Mouse (Mus musculus): ENCODE data around the gene Vmn1r191. TPM values are rescaled to one million over a fixed set of nuclear protein-coding genes. Genes with fewer than 3 reads are reported as not detected.
"Not testable (repeated sequence)": the region's sequence is repeated elsewhere in the genome, so short reads cannot be mapped to it uniquely, and the experiment has no call there.

The Vmn1r191 gene
- polyA plus RNA-seq (2014; fragmentation: Nextera tagmentation; extraction: Ambion mirVana): not detected in 2 replicates

- H3K4me3 ChIP-seq (ENCODE audit: low read depth, low read length): no peak within 1 kb of the TSS
- H3K9me3 ChIP-seq (replicated peaks; ENCODE audit: control insufficient read depth, low read length): no peaks in the 10 kb centered on the region
- ATAC-seq (replicated peaks; ENCODE audit: insufficient number of reproducible peaks, low FRiP score, low TSS enrichment, low read depth) (no peak), DNase-seq (ENCODE audit: low spot score) (no peak)
- H3K27ac ChIP-seq (replicated peaks; ENCODE audit: low read depth, low read length): no peak within 1 kb of the TSS
- H3K27me3 ChIP-seq (ENCODE audit: control insufficient read depth, insufficient read depth, low read length): no peaks in the 10 kb centered on the region
- 83% methylated on average over 1 of the region's 1 CpGs for WGBS
- H3K36me3 ChIP-seq (replicated peaks; ENCODE audit: control insufficient read depth, insufficient read depth, low read depth, low read length): no peaks in the 10 kb centered on the region
- H3K9ac ChIP-seq (replicated peaks; ENCODE audit: low read length): no peak within 1 kb of the TSS
- no peak within 1 kb of the TSS for H3K4me2 ChIP-seq (ENCODE audit: low read depth, low read length)
- no peaks in the 10 kb centered on the region for H3K4me1 ChIP-seq (ENCODE audit: control insufficient read depth, insufficient read depth, low read length)
These were observed at the start of gene Vmn1r191 for GRCm38 (mm10) chr13:22183869-22184268. Gene Vmn1r191, minus strand, starts transcription at chr13:22183969.

GRCm38 (mm10) chr13:22223060-22223459 lies 39.3 kb upstream of the Vmn1r191 start, which contains the start of gene Vmn1r193:
Gene Vmn1r193, minus strand, starts transcription at chr13:22223160.
- H3K36me3 ChIP-seq (replicated peaks; ENCODE audit: control insufficient read depth, insufficient read depth, low read depth, low read length); H3K4me3 ChIP-seq (ENCODE audit: low read depth, low read length); H3K9ac ChIP-seq (replicated peaks; ENCODE audit: low read length); H3K9me3 ChIP-seq (replicated peaks; ENCODE audit: control insufficient read depth, low read length); DNase-seq (ENCODE audit: low spot score); H3K27ac ChIP-seq (replicated peaks; ENCODE audit: low read depth, low read length); H3K4me1 ChIP-seq (ENCODE audit: control insufficient read depth, insufficient read depth, low read length); H3K27me3 ChIP-seq (ENCODE audit: control insufficient read depth, insufficient read depth, low read length); H3K4me2 ChIP-seq (ENCODE audit: low read depth, low read length); ATAC-seq (replicated peaks; ENCODE audit: insufficient number of reproducible peaks, low FRiP score, low TSS enrichment, low read depth): not testable (repeated sequence)
- WGBS: 76% methylated on average over 1 of the region's 1 CpGs

GRCm38 (mm10) chr13:22192756-22193155 lies 9.0 kb upstream of the Vmn1r191 start:
- not testable (repeated sequence) for H3K27ac ChIP-seq (replicated peaks; ENCODE audit: low read depth, low read length); H3K36me3 ChIP-seq (replicated peaks; ENCODE audit: control insufficient read depth, insufficient read depth, low read depth, low read length); H3K4me3 ChIP-seq (ENCODE audit: low read depth, low read length); H3K4me2 ChIP-seq (ENCODE audit: low read depth, low read length); DNase-seq (ENCODE audit: low spot score); H3K9me3 ChIP-seq (replicated peaks; ENCODE audit: control insufficient read depth, low read length); H3K4me1 ChIP-seq (ENCODE audit: control insufficient read depth, insufficient read depth, low read length); H3K27me3 ChIP-seq (ENCODE audit: control insufficient read depth, insufficient read depth, low read length); ATAC-seq (replicated peaks; ENCODE audit: insufficient number of reproducible peaks, low FRiP score, low TSS enrichment, low read depth); H3K9ac ChIP-seq (replicated peaks; ENCODE audit: low read length)
- 77% methylated on average over 3 of the region's 3 CpGs for WGBS

GRCm38 (mm10) chr13:22191041-22191440 lies 7.3 kb upstream of the Vmn1r191 start, which contains the start of gene Vmn1r192:
Gene Vmn1r192, minus strand, starts transcription at chr13:22191141.
- Histone ChIP-seq H3K36me3 (replicated peaks; ENCODE audit: control insufficient read depth, insufficient read depth, low read depth, low read length) (no peaks in the 10 kb centered on the region), H3K9ac (replicated peaks; ENCODE audit: low read length) (no peak within 1 kb of the TSS), H3K4me3 (ENCODE audit: low read depth, low read length) (no peak within 1 kb of the TSS), H3K27ac (replicated peaks; ENCODE audit: low read depth, low read length) (no peak within 1 kb of the TSS), H3K4me1 (ENCODE audit: control insufficient read depth, insufficient read depth, low read length) (no peaks in the 10 kb centered on the region), H3K27me3 (ENCODE audit: control insufficient read depth, insufficient read depth, low read length) (no peaks in the 10 kb centered on the region), H3K4me2 (ENCODE audit: low read depth, low read length) (no peak within 1 kb of the TSS), H3K9me3 (replicated peaks; ENCODE audit: control insufficient read depth, low read length) (no peaks in the 10 kb centered on the region)
- no peak for ATAC-seq (replicated peaks; ENCODE audit: insufficient number of reproducible peaks, low FRiP score, low TSS enrichment, low read depth)
- no peak for DNase-seq (ENCODE audit: low spot score)

- Histone ChIP-seq H3K27ac (replicated peaks; ENCODE audit: low read depth, low read length) (no peak overlapping the region), H3K27me3 (ENCODE audit: control insufficient read depth, insufficient read depth, low read length) (no peaks in the 10 kb centered on the region), H3K36me3 (replicated peaks; ENCODE audit: control insufficient read depth, insufficient read depth, low read depth, low read length) (no peaks in the 10 kb centered on the region), H3K4me3 (ENCODE audit: low read depth, low read length) (no peak overlapping the region), H3K4me1 (ENCODE audit: control insufficient read depth, insufficient read depth, low read length) (no peaks in the 10 kb centered on the region), H3K9me3 (replicated peaks; ENCODE audit: control insufficient read depth, low read length) (no peaks in the 10 kb centered on the region), H3K4me2 (ENCODE audit: low read depth, low read length) (no peak overlapping the region), H3K9ac (replicated peaks; ENCODE audit: low read length) (no peak overlapping the region)
- no peak for ATAC-seq (replicated peaks; ENCODE audit: insufficient number of reproducible peaks, low FRiP score, low TSS enrichment, low read depth)
- no peak for DNase-seq (ENCODE audit: low spot score)
- WGBS: 84% methylated on average over 2 of the region's 2 CpGs
These were observed 6.6 kb upstream of the Vmn1r191 start for GRCm38 (mm10) chr13:22190385-22190784.

GRCm38 (mm10) chr13:22189313-22189712 lies 5.5 kb upstream of the Vmn1r191 start:
- Histone ChIP-seq H3K27me3 (ENCODE audit: control insufficient read depth, insufficient read depth, low read length) (no peaks in the 10 kb centered on the region), H3K9ac (replicated peaks; ENCODE audit: low read length) (no peak overlapping the region), H3K27ac (replicated peaks; ENCODE audit: low read depth, low read length) (no peak overlapping the region), H3K9me3 (replicated peaks; ENCODE audit: control insufficient read depth, low read length) (no peaks in the 10 kb centered on the region), H3K4me3 (ENCODE audit: low read depth, low read length) (no peak overlapping the region), H3K36me3 (replicated peaks; ENCODE audit: control insufficient read depth, insufficient read depth, low read depth, low read length) (no peaks in the 10 kb centered on the region), H3K4me2 (ENCODE audit: low read depth, low read length) (no peak overlapping the region), H3K4me1 (ENCODE audit: control insufficient read depth, insufficient read depth, low read length) (no peaks in the 10 kb centered on the region)
- DNase-seq (ENCODE audit: low spot score) (no peak), ATAC-seq (replicated peaks; ENCODE audit: insufficient number of reproducible peaks, low FRiP score, low TSS enrichment, low read depth) (no peak)
- WGBS: 92% methylated on average over 2 of the region's 2 CpGs

GRCm38 (mm10) chr13:22168416-22168815 lies 15.4 kb downstream of the Vmn1r191 start:
- Histone ChIP-seq H3K36me3 (replicated peaks; ENCODE audit: control insufficient read depth, insufficient read depth, low read depth, low read length) (no peaks in the 10 kb centered on the region), H3K4me1 (ENCODE audit: control insufficient read depth, insufficient read depth, low read length) (no peaks in the 10 kb centered on the region), H3K4me3 (ENCODE audit: low read depth, low read length) (no peak overlapping the region), H3K4me2 (ENCODE audit: low read depth, low read length) (no peak overlapping the region), H3K9me3 (replicated peaks; ENCODE audit: control insufficient read depth, low read length) (no peaks in the 10 kb centered on the region; the same call in 1 of the 2 replicates), H3K27me3 (ENCODE audit: control insufficient read depth, insufficient read depth, low read length) (no peaks in the 10 kb centered on the region), H3K27ac (replicated peaks; ENCODE audit: low read depth, low read length) (no peak overlapping the region), H3K9ac (replicated peaks; ENCODE audit: low read length) (no peak overlapping the region)
- ATAC-seq (replicated peaks; ENCODE audit: insufficient number of reproducible peaks, low FRiP score, low TSS enrichment, low read depth) (no peak), DNase-seq (ENCODE audit: low spot score) (no peak)
- WGBS: 92% methylated on average over 15 of the region's 15 CpGs

- not testable (repeated sequence) for DNase-seq (ENCODE audit: low spot score); ATAC-seq (replicated peaks; ENCODE audit: insufficient number of reproducible peaks, low FRiP score, low TSS enrichment, low read depth); H3K4me3 ChIP-seq (ENCODE audit: low read depth, low read length); H3K27me3 ChIP-seq (ENCODE audit: control insufficient read depth, insufficient read depth, low read length); H3K4me1 ChIP-seq (ENCODE audit: control insufficient read depth, insufficient read depth, low read length); H3K36me3 ChIP-seq (replicated peaks; ENCODE audit: control insufficient read depth, insufficient read depth, low read depth, low read length); H3K27ac ChIP-seq (replicated peaks; ENCODE audit: low read depth, low read length); H3K9me3 ChIP-seq (replicated peaks; ENCODE audit: control insufficient read depth, low read length); H3K9ac ChIP-seq (replicated peaks; ENCODE audit: low read length); H3K4me2 ChIP-seq (ENCODE audit: low read depth, low read length)
- WGBS: 70% methylated on average over 5 of the region's 5 CpGs
These were observed 47.1 kb downstream of the Vmn1r191 start for GRCm38 (mm10) chr13:22136495-22137293.
